In the genomic region with DNA sequence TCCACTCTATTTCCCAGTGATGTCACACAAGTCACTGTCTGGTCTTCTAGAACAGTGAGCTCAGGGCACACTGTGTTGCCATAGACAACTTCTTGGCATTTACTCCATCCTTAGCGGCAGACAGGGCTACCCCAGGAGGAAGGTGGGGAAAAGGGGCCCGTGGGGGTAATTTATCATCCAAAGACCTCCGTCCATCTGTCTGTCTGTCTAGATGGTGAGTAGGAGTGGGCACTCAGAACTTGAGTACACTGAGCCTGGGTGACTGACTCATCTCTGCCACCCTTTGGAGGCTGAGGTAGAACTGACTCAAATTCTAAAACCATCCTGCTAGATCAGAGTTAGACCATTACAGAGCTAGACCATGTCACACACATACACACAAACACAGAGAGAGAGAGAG, we compare ENCODE assay signal across 8 mouse cellular contexts. TPM values are rescaled to one million over a fixed set of nuclear protein-coding genes. Genes with fewer than 3 reads are reported as not detected.
DNase-seq lines count a peak whose midpoint lies in the region.

A gene (plus strand): TSS at position 73 of the 400 bp plus-strand sequence.

- H3K4me3 ChIP-seq in heart, embryonic 10.5 days, result no peak within 1 kb of the TSS
- no peak within 1 kb of the TSS for H3K4me3 ChIP-seq in forebrain, embryonic 10.5 days

- H3K9me3 ChIP-seq in heart, embryonic 10.5 days, result no peaks in the 10 kb centered on the region
- no peaks in the 10 kb centered on the region for H3K9me3 ChIP-seq in forebrain, embryonic 10.5 days

- intact Hi-C loops in left cerebral cortex, postnatal 25 days (cut with DNase I), result no loop called here

- no peak for DNase-seq in left cerebral cortex, adult 18-20 months (ENCODE audit: low spot score in 2 of 2)
- DNase-seq in left cerebral cortex, adult 9 months (ENCODE audit: low spot score in 2 of 2), result no peak
- no peak for DNase-seq in adrenal gland, postnatal 4 days (ENCODE audit: low spot score in 2 of 2)
- peak; percentile 54 for DNase-seq in heart, embryonic 10.5 days (ENCODE audit: low spot score)
- DNase-seq in left cerebral cortex, postnatal 25 days (ENCODE audit: low spot score in 2 of 2), result peak in 1 of 2 experiments; percentile 47
- no peak for DNase-seq in forebrain, embryonic 10.5 days (ENCODE audit: extremely low spot score, low spot score)
- DNase-seq in spleen, postnatal 4 days (ENCODE audit: low spot score in 2 of 2), result no peak
- DNase-seq in right cerebral cortex, postnatal 36 days (ENCODE audit: low spot score in 2 of 2), result no peak

- WGBS in heart, embryonic 10.5 days, result 89% methylated on average over 3 of the region's 3 CpGs
- 89% methylated on average over 3 of the region's 3 CpGs for WGBS in forebrain, embryonic 10.5 days

- peaks cover 39% of the 10 kb centered on the region for H3K27me3 ChIP-seq in heart, embryonic 10.5 days (ENCODE audit: insufficient read depth, poor library complexity, severe bottlenecking)
- peaks cover 49% of the 10 kb centered on the region for H3K27me3 ChIP-seq in forebrain, embryonic 10.5 days (ENCODE audit: poor library complexity, severe bottlenecking)

- 0 out of 2 replicates have a peak within 1 kb of the TSS, but pooled peaks have one; percentile 36 for H3K27ac ChIP-seq in heart, embryonic 10.5 days
- no peak within 1 kb of the TSS for H3K27ac ChIP-seq in forebrain, embryonic 10.5 days

- peaks cover 55% of the 10 kb centered on the region for H3K4me1 ChIP-seq in heart, embryonic 10.5 days
- H3K4me1 ChIP-seq in forebrain, embryonic 10.5 days, result peaks cover 18% of the 10 kb centered on the region

- H3K36me3 ChIP-seq in heart, embryonic 10.5 days, result no peaks in the 10 kb centered on the region
- no peaks in the 10 kb centered on the region for H3K36me3 ChIP-seq in forebrain, embryonic 10.5 days (replicated peaks)

RNA-seq across cellular contexts. Expression of the gene that starts here (rescaled TPM):
- total RNA-seq in left cerebral cortex, adult 18-20 months (2021), result 10 to 100 TPM; 90.2 to 96.6 TPM
- 10 to 100 TPM; 40.3 to 52.3 TPM for total RNA-seq in adrenal gland, postnatal 4 days (2021)
- 24.7 and 62.7 TPM in 2 replicates for polyA plus RNA-seq in heart, embryonic 10.5 days (2016; fragmentation: Nextera tagmentation; extraction: Ambion mirVana)
- total RNA-seq in left cerebral cortex, postnatal 25 days (2021), result 10 to 100 TPM; 60.4 to 66.1 TPM
- polyA plus RNA-seq in forebrain, embryonic 10.5 days (2016; fragmentation: Nextera tagmentation; extraction: Ambion mirVana), result 9.1 and 9.6 TPM in 2 replicates
